Mouse (Mus musculus) liver, postnatal 0 days (tissue): Measurements from ENCODE around the gene Ece1. TPM values are rescaled to one million over a fixed set of nuclear protein-coding genes. Genes with fewer than 3 reads are reported as not detected.

Experiments
- ATAC-seq: fragments of 200-750 bp; cut with Nextera tagmentation; 2 replicates; pipeline ENCODE4 v1.8.0; 2017; ENCODE audit warnings: mild to moderate bottlenecking, moderate library complexity
- DNase-seq: peaks from one replicate; pipeline ENCODE4 v3.0.0-alpha.2; 2016
- H3K27ac ChIP-seq: fragments of 300-500 bp; sonication (generic); 2 replicates; pipeline ENCODE4 v1.5.1; 2014; ENCODE audit warnings: antibody characterized with exemption, moderate library complexity, mild to moderate bottlenecking, low read depth
- H3K27me3 ChIP-seq: fragments of 300-500 bp; sonication (generic); 2 replicates; pipeline ENCODE4 v1.6.1; 2014; ENCODE audit warnings: low read length, control low read depth, mixed read lengths; ENCODE audit not compliant: insufficient read depth
- H3K36me3 ChIP-seq: fragments of 300-500 bp; sonication (generic); replicated peaks from 2 replicates; pipeline ENCODE4 v1.6.1; 2014; ENCODE audit warnings: mild to moderate bottlenecking, control low read depth, low read length, moderate library complexity, mixed read lengths; ENCODE audit not compliant: insufficient read depth
- H3K4me1 ChIP-seq: fragments of 300-500 bp; sonication (generic); 2 replicates; pipeline ENCODE4 v1.6.1; 2014; ENCODE audit warnings: antibody characterized with exemption, mild to moderate bottlenecking, control low read depth; ENCODE audit not compliant: insufficient read depth
- H3K4me2 ChIP-seq: fragments of 300-500 bp; sonication (generic); 2 replicates; pipeline ENCODE4 v1.6.1; 2014; ENCODE audit warnings: low read depth, mild to moderate bottlenecking, low read length, moderate library complexity, mixed read lengths
- H3K4me3 ChIP-seq: fragments of 300-500 bp; sonication (generic); 2 replicates; pipeline ENCODE4 v1.5.1; 2014; ENCODE audit warnings: low read depth, low read length
- H3K9ac ChIP-seq: fragments of 300-500 bp; sonication (generic); replicated peaks from 2 replicates; pipeline ENCODE4 v1.6.1; 2014; ENCODE audit warnings: mild to moderate bottlenecking, moderate library complexity
- H3K9me3 ChIP-seq: fragments of 300-500 bp; sonication (generic); 2 replicates; pipeline ENCODE4 v1.6.1; 2016; ENCODE audit warnings: mild to moderate bottlenecking, control low read depth, low read length, mixed read lengths
- CTCF ChIP-seq: sonication (generic); IDR thresholded peaks from 2 replicates; pipeline ENCODE4 v1.5.1; 2016; ENCODE audit warnings: antibody characterized with exemption, low read depth
- EP300 ChIP-seq: IDR thresholded peaks from 2 replicates; pipeline ENCODE4 v1.6.1; 2016; ENCODE audit warnings: antibody characterized with exemption, low read depth, mild to moderate bottlenecking
- WGBS: fragments of 180-500 bp; shearing (Covaris S2); extraction: QIAGEN DNeasy Blood & Tissue Kit; methylation state at CpG from one replicate; pipeline ENCODE4 v1.1.7; 2014; ENCODE audit not compliant: insufficient replicate concordance; 5-methylcytosine and 5-hydroxymethylcytosine counted together
- polyA plus RNA-seq: library from polyadenylated mRNA; unstranded; fragments of >200 nt; fragmentation: Nextera tagmentation; extraction: Ambion mirVana; gene quantifications from 2 replicates; pipeline ENCODE4 v1.2.1, GENCODE M21; 2015

Ece1 gene
- polyA plus RNA-seq, 1 experiment from 2014 or later: 35.7 TPM

GRCm38 (mm10) chr4:137874826-137875225 lies 12.8 kb downstream of the Ece1 start:
- Histone ChIP-seq H3K27ac (no peak overlapping the region), H3K4me1 (peaks cover 56% of the 10 kb centered on the region), H3K9me3 (no peaks in the 10 kb centered on the region), H3K4me3 (no peak overlapping the region), H3K27me3 (no peaks in the 10 kb centered on the region), H3K4me2 (no peak overlapping the region), H3K36me3 (no peaks in the 10 kb centered on the region), H3K9ac (no peak overlapping the region)
- TF ChIP-seq CTCF (no peak), EP300 (no peak)
- ATAC-seq: no peak
- no peak for DNase-seq
- WGBS: 32% methylated on average over 4 of the region's 4 CpGs

GRCm38 (mm10) chr4:137875466-137876092 lies 13.5 kb downstream of the Ece1 start:
- H3K9me3 ChIP-seq: no peaks in the 10 kb centered on the region

GRCm38 (mm10) chr4:137876834-137877233 lies 14.8 kb downstream of the Ece1 start:
- H3K27me3 ChIP-seq: no peaks in the 10 kb centered on the region
- H3K36me3 ChIP-seq: no peaks in the 10 kb centered on the region; the same call in 1 of the 2 replicates
- ATAC-seq: peak; percentile 83
- 51% methylated on average over 6 of the region's 6 CpGs for WGBS
- peak overlapping the region; percentile 70 for H3K27ac ChIP-seq
- no peaks in the 10 kb centered on the region for H3K9me3 ChIP-seq
- peak; percentile 20; the same call in 1 of the 2 replicates for TF ChIP-seq EP300
- no peak for TF ChIP-seq CTCF
- H3K4me3 ChIP-seq: no peak overlapping the region
- DNase-seq: no peak
- peaks cover 43% of the 10 kb centered on the region for H3K4me1 ChIP-seq
- H3K4me2 ChIP-seq: no peak overlapping the region
- H3K9ac ChIP-seq: no peak overlapping the region

More at GRCm38 (mm10) chr4:137875466-137876092, 13.5 kb downstream of the Ece1 start:
- no peak for ATAC-seq
- H3K27ac ChIP-seq: no peak overlapping the region
- 73% methylated on average over 9 of the region's 9 CpGs for WGBS
- DNase-seq: no peak
- H3K9ac ChIP-seq: no peak overlapping the region
- H3K27me3 ChIP-seq: no peaks in the 10 kb centered on the region
- H3K36me3 ChIP-seq: no peaks in the 10 kb centered on the region
- peaks cover 51% of the 10 kb centered on the region for H3K4me1 ChIP-seq
- H3K4me3 ChIP-seq: no peak overlapping the region
- TF ChIP-seq EP300 (no peak), CTCF (no peak)
- H3K4me2 ChIP-seq: no peak overlapping the region

GRCm38 (mm10) chr4:137877432-137877881 lies 15.4 kb downstream of the Ece1 start:
- no peak for DNase-seq
- no peak for ATAC-seq
- H3K36me3 ChIP-seq: no peaks in the 10 kb centered on the region; the same call in 1 of the 2 replicates
- no peak overlapping the region for H3K4me3 ChIP-seq
- peaks cover 41% of the 10 kb centered on the region for H3K4me1 ChIP-seq
- no peaks in the 10 kb centered on the region for H3K9me3 ChIP-seq
- 46% methylated on average over 4 of the region's 4 CpGs for WGBS
- no peaks in the 10 kb centered on the region for H3K27me3 ChIP-seq
- H3K9ac ChIP-seq: no peak overlapping the region; the same call in 1 of the 2 replicates
- no peak overlapping the region for H3K4me2 ChIP-seq
- peak overlapping the region; percentile 70; the same call in 1 of the 2 replicates for H3K27ac ChIP-seq
- TF ChIP-seq EP300: no peak
- no peak for TF ChIP-seq CTCF

GRCm38 (mm10) chr4:137879383-137880156 lies 17.5 kb downstream of the Ece1 start:
- H3K27me3 ChIP-seq: no peaks in the 10 kb centered on the region
- H3K9ac ChIP-seq: no peak overlapping the region
- no peak overlapping the region for H3K4me2 ChIP-seq
- H3K36me3 ChIP-seq: no peaks in the 10 kb centered on the region; the same call in 1 of the 2 replicates
- peaks cover 36% of the 10 kb centered on the region for H3K4me1 ChIP-seq
- H3K9me3 ChIP-seq: no peaks in the 10 kb centered on the region
- TF ChIP-seq CTCF (0 out of 2 replicates have a peak, but pooled peaks have one; percentile 1), EP300 (no peak)
- ATAC-seq (peak; percentile 62), DNase-seq (peak; percentile 54)
- H3K4me3 ChIP-seq: no peak overlapping the region
- 0 out of 2 replicates have a peak overlapping the region, but pooled peaks have one; percentile 34 for H3K27ac ChIP-seq
- 67% methylated on average over 8 of the region's 8 CpGs for whole genome bisulfite sequencing

- Histone ChIP-seq H3K9ac (no peak overlapping the region), H3K4me3 (no peak overlapping the region), H3K9me3 (no peaks in the 10 kb centered on the region), H3K27me3 (no peaks in the 10 kb centered on the region), H3K4me2 (no peak overlapping the region), H3K27ac (no peak overlapping the region), H3K4me1 (peaks cover 30% of the 10 kb centered on the region), H3K36me3 (no peaks in the 10 kb centered on the region; the same call in 1 of the 2 replicates)
- DNase-seq: no peak
- no peak for TF ChIP-seq EP300
- TF ChIP-seq CTCF: no peak
- ATAC-seq: no peak
- 60% methylated on average over 8 of the region's 8 CpGs for WGBS
These were observed 19.4 kb downstream of the Ece1 start for GRCm38 (mm10) chr4:137881445-137881844.
